Mouse (Mus musculus) hindbrain, postnatal 0 days (tissue): ENCODE measurements around the gene Mfsd5. TPM values are rescaled to one million over a fixed set of nuclear protein-coding genes. Genes with fewer than 3 reads are reported as not detected.

Experiments
- ATAC-seq: fragments of 200-750 bp; cut with Nextera tagmentation; 2 replicates; pipeline ENCODE4 v1.8.0; 2017; ENCODE audit warnings: mild to moderate bottlenecking, moderate TSS enrichment, moderate library complexity
- DNase-seq: peaks from one replicate; pipeline ENCODE4 v3.0.0-alpha.2; 2015; ENCODE audit warnings: low spot score
- H3K27ac ChIP-seq: fragments of 300-500 bp; sonication (generic); 2 replicates; pipeline ENCODE4 v1.5.1; 2014; ENCODE audit warnings: mild to moderate bottlenecking
- H3K27me3 ChIP-seq: fragments of 300-500 bp; sonication (generic); 2 replicates; pipeline ENCODE4 v1.6.1; 2014; ENCODE audit warnings: low read length, mixed read lengths; ENCODE audit not compliant: insufficient read depth
- H3K36me3 ChIP-seq: fragments of 300-500 bp; sonication (generic); 2 replicates; pipeline ENCODE4 v1.6.1; 2014; ENCODE audit warnings: low read length, mixed read lengths; ENCODE audit not compliant: insufficient read depth
- H3K4me1 ChIP-seq: fragments of 300-500 bp; sonication (generic); 2 replicates; pipeline ENCODE4 v1.6.1; 2014; ENCODE audit warnings: antibody characterized with exemption, low read length, mixed read lengths; ENCODE audit not compliant: insufficient read depth
- H3K4me2 ChIP-seq: fragments of 300-500 bp; sonication (generic); 2 replicates; pipeline ENCODE4 v1.6.1; 2014; ENCODE audit warnings: low read depth, mild to moderate bottlenecking, low read length, moderate library complexity, mixed read lengths
- H3K4me3 ChIP-seq: fragments of 300-500 bp; sonication (generic); 2 replicates; pipeline ENCODE4 v1.5.1; 2014; ENCODE audit warnings: low read length
- H3K9ac ChIP-seq: fragments of 300-500 bp; sonication (generic); replicated peaks from 2 replicates; pipeline ENCODE4 v1.6.1; 2014; ENCODE audit warnings: mild to moderate bottlenecking, low read length, moderate library complexity, mixed read lengths
- H3K9me3 ChIP-seq: fragments of 300-500 bp; sonication (generic); 2 replicates; pipeline ENCODE4 v1.6.1; 2016; ENCODE audit warnings: low read length, mixed read lengths
- CTCF ChIP-seq: IDR thresholded peaks from 2 replicates; pipeline ENCODE4 v1.5.1; 2016; ENCODE audit warnings: antibody characterized with exemption, control low read depth, low read depth
- WGBS: fragments of 180-500 bp; shearing (Covaris S2); extraction: QIAGEN DNeasy Blood & Tissue Kit; methylation state at CpG from one replicate; pipeline ENCODE4 v1.1.7; 2014; 5-methylcytosine and 5-hydroxymethylcytosine counted together
- polyA plus RNA-seq: library from polyadenylated mRNA; unstranded; fragments of >200 nt; fragmentation: Nextera tagmentation; extraction: Ambion mirVana; gene quantifications from 2 replicates; pipeline ENCODE4 v1.2.1, GENCODE M21; 2015
- total RNA-seq: library from RNA; depleted of rRNA; stranded (reverse); fragments of >200 nt; gene quantifications from 2 replicates; pipeline ENCODE4 v1.2.3, GENCODE M21; 2014

Gene Mfsd5
- total and polyA plus RNA-seq, 2 experiments from 2014 or later, result 52.3 to 68.3 TPM

DNA sequence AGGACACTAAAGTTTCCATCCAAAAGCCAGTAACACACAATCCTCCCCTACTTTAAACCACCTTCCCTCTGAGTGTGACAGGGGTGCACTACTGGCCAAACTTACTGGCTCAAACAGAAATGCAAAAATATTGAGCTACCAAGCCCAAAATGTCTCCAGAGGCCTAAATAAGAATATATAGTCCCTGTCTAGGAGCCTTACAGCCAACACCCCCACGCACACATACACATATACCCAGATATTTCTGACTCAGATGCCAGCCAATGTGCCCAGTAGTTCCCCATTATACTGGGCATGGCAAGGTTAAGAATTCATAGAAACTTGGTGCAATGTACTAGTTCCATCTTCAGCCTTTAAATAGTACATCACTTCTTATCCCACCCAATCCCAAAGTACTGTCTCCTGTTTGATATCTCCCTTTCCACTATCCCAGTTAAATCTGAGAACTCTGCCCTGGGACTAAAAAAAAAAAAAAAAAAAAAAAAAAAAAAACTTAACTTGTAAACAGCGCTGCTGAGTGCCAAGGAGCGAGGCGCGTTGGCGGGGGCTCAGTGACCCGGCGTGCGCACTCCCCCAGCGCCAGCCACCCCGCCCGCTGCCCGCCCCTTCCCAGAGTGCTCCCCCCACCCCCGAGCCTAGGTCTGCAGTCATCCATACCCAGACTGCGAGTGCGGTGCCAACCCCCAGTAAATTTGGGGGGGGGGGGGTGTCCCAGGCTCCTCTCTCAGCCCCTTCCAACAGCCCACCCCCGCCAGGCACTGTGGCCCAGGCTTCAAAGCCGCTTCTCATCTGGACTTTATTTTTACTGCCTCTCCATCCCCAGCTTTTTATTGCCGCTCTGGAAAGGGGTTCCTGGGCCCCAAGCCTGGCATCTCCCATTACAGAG, 34.7 kb upstream of the Mfsd5 start:
- peak overlapping the region; percentile 86 for H3K4me2 ChIP-seq
- ATAC-seq (no peak), DNase-seq (no peak)
- H3K27me3 ChIP-seq, result peaks cover 4% of the 10 kb centered on the region; the same call in 1 of the 2 replicates
- 7% methylated on average over 19 of the region's 19 CpGs for WGBS
- H3K4me1 ChIP-seq, result peaks cover 9% of the 10 kb centered on the region; the same call in 1 of the 2 replicates
- no peak overlapping the region; the same call in 1 of the 2 replicates for H3K9ac ChIP-seq
- H3K4me3 ChIP-seq, result peak overlapping the region; percentile 57
- no peak overlapping the region for H3K27ac ChIP-seq
- no peaks in the 10 kb centered on the region for H3K9me3 ChIP-seq
- no peaks in the 10 kb centered on the region for H3K36me3 ChIP-seq
- no peak for TF ChIP-seq CTCF

DNA sequence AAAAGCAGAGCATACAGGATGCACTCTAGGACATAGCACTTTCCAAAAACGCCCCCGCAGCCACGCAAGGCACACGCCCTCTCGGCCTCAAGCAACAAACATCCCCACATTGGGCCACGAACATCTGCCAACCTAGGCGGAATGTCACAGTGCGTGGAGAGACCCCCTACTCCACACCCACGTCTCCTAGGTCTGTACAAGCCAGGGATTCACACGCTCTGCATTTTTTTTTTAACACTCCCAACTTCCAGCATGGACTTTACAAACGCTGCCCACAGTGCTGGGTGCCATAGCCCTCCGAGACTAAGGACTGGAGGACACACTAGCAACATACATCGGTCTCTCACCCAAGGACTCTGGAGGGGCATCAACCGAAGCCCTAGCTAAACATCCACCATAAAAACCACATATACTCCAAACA, 33.8 kb upstream of the Mfsd5 start:
- no peak for ATAC-seq
- H3K9me3 ChIP-seq, result no peaks in the 10 kb centered on the region
- H3K27me3 ChIP-seq, result peaks cover 4% of the 10 kb centered on the region; the same call in 1 of the 2 replicates
- WGBS, result 7% methylated on average over 14 of the region's 14 CpGs
- no peak for TF ChIP-seq CTCF
- H3K36me3 ChIP-seq, result no peaks in the 10 kb centered on the region
- DNase-seq, result no peak
- H3K9ac ChIP-seq, result peak overlapping the region; percentile 54
- peak overlapping the region; percentile 77; the same call in 1 of the 2 replicates for H3K27ac ChIP-seq
- H3K4me3 ChIP-seq, result peak overlapping the region; percentile 57
- peaks cover 9% of the 10 kb centered on the region; the same call in 1 of the 2 replicates for H3K4me1 ChIP-seq
- H3K4me2 ChIP-seq, result peak overlapping the region; percentile 86

DNA sequence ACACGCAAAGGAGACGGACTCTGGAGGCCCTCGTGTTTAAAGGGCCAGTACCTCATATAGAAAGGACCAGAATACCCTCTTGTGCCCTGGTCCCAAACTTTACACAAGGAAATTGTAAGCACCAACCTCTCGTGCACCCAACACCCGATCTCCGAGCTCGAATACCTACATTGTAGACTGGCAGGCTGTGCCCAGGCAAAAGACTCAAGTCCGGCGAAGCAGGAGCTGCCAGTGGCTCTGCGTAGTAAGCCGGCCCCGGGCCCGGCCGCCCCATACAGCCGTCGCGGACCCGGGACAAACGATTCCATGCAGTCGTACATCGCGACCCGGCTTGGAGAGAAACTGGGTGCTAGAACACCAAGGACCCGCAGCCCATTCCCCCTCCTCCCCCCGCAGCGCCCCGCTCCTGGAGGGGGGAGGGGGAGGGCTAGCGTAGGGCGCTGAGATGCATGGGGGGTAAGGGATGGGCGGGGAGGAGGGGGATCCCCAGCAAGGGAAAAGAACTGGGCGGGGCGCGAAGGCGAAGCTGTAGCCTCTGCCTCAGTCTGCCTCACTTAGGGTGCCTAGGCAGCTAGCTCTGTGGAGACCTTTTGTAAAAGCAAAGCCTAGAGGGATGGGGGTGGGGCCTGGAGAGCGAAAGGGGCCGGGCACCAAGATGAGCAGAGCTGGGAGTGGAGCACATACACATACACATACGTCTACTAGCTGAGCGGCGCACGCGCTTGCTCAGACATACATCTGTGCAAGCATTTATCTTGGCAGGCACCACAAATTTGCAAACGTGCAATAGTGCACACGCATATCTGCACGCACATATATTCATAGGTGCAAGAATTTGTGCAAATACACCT, 33.1 kb upstream of the Mfsd5 start:
- DNase-seq, result peak; percentile 79
- H3K4me1 ChIP-seq, result peaks cover 9% of the 10 kb centered on the region; the same call in 1 of the 2 replicates
- H3K4me3 ChIP-seq, result peak overlapping the region; percentile 57
- peaks cover 4% of the 10 kb centered on the region; the same call in 1 of the 2 replicates for H3K27me3 ChIP-seq
- H3K4me2 ChIP-seq, result peak overlapping the region; percentile 86
- H3K9me3 ChIP-seq, result no peaks in the 10 kb centered on the region
- ATAC-seq, result peak; percentile 74
- H3K36me3 ChIP-seq, result no peaks in the 10 kb centered on the region
- peak overlapping the region; percentile 54 for H3K9ac ChIP-seq
- peak overlapping the region; percentile 77 for H3K27ac ChIP-seq
- no peak for TF ChIP-seq CTCF
- WGBS, result under 1% methylated on average over 41 of the region's 44 CpGs

GRCm38 (mm10) chr15:102246866-102247251, 32.4 kb upstream of the Mfsd5 start:
- DNase-seq (peak; percentile 94), ATAC-seq (peak; percentile 71)
- Histone ChIP-seq H3K27ac (peak overlapping the region; percentile 77), H3K4me1 (peaks cover 9% of the 10 kb centered on the region; the same call in 1 of the 2 replicates), H3K9ac (peak overlapping the region; percentile 54), H3K4me2 (peak overlapping the region; percentile 86), H3K36me3 (no peaks in the 10 kb centered on the region), H3K27me3 (peaks cover 4% of the 10 kb centered on the region; the same call in 1 of the 2 replicates), H3K9me3 (no peaks in the 10 kb centered on the region), H3K4me3 (peak overlapping the region; percentile 57)
- TF ChIP-seq CTCF, result no peak
- under 1% methylated on average over 31 of the region's 35 CpGs for WGBS

GRCm38 (mm10) chr15:102247252-102248130, 31.8 kb upstream of the Mfsd5 start:
- no peaks in the 10 kb centered on the region for H3K36me3 ChIP-seq
- WGBS, result under 1% methylated on average over 58 of the region's 65 CpGs
- no peaks in the 10 kb centered on the region for H3K9me3 ChIP-seq
- peaks cover 4% of the 10 kb centered on the region; the same call in 1 of the 2 replicates for H3K27me3 ChIP-seq
- H3K4me2 ChIP-seq, result peak overlapping the region; percentile 86
- peaks cover 9% of the 10 kb centered on the region; the same call in 1 of the 2 replicates for H3K4me1 ChIP-seq
- no peak for TF ChIP-seq CTCF
- peak; percentile 43 for DNase-seq
- peak; percentile 38; the same call in 1 of the 2 replicates for ATAC-seq
- H3K9ac ChIP-seq, result peak overlapping the region; percentile 54
- peak overlapping the region; percentile 57 for H3K4me3 ChIP-seq
- peak overlapping the region; percentile 77 for H3K27ac ChIP-seq
